Mouse (Mus musculus): ENCODE data around the gene Bclaf1. TPM values are rescaled to one million over a fixed set of nuclear protein-coding genes. Genes with fewer than 3 reads are reported as not detected.

Bclaf1 gene
- polyA plus RNA-seq, 1 experiment from 2014 or later: 143 TPM

- Histone ChIP-seq H3K9ac (no peak overlapping the region), H3K27ac (no peak overlapping the region), H3K36me3 (no peaks in the 10 kb centered on the region), H3K27me3 (replicated peaks) (no peaks in the 10 kb centered on the region), H3K9me3 (no peaks in the 10 kb centered on the region), H3K4me3 (no peak overlapping the region), H3K4me2 (replicated peaks) (no peak overlapping the region), H3K4me1 (no peaks in the 10 kb centered on the region)
- 78% methylated on average over 6 of the region's 6 CpGs for WGBS
- ATAC-seq (ENCODE audit: low FRiP score, low read depth): peak; percentile 61; the same call in 1 of the 2 replicates
Observed at GRCm38 (mm10) chr10:20382807-20383419, 70.6 kb downstream of the Bclaf1 start.

- 77% methylated on average over 3 of the region's 3 CpGs for WGBS
- H3K4me2 ChIP-seq (replicated peaks): no peak overlapping the region
- H3K9me3 ChIP-seq: no peaks in the 10 kb centered on the region
- ATAC-seq (ENCODE audit: low FRiP score, low read depth): no peak
- no peak overlapping the region for H3K9ac ChIP-seq
- no peak overlapping the region for H3K27ac ChIP-seq
- H3K27me3 ChIP-seq (replicated peaks): no peaks in the 10 kb centered on the region
- H3K36me3 ChIP-seq: no peaks in the 10 kb centered on the region
- no peaks in the 10 kb centered on the region for H3K4me1 ChIP-seq
- no peak overlapping the region for H3K4me3 ChIP-seq
Observed at GRCm38 (mm10) chr10:20390568-20390967, 78.3 kb downstream of the Bclaf1 start.

Small RNA genes within 50 kb of the gene (microRNA-seq; reads per million reads assigned to microRNA genes)
- not detected for gene Mir6413

Other genes starting within 250 kb of the Bclaf1 start
- gene Map7, start 164.0 kb upstream of the Bclaf1 start, polyA plus RNA-seq (2016; fragmentation: Nextera tagmentation; extraction: Ambion mirVana): 7.8 and 9.3 TPM in 2 replicates
- 1.1 and 1.2 TPM in 2 replicates for gene Mtfr2, start 35.3 kb downstream of the Bclaf1 start, polyA plus RNA-seq (2016; fragmentation: Nextera tagmentation; extraction: Ambion mirVana)